Mouse (Mus musculus): Measurements from ENCODE around the gene Clec2e.

GRCm38 (mm10) chr6:129045601-129046000 is 55.1 kb downstream of the Clec2e start, which contains the start of gene Klrb1f:
- TF ChIP-seq POLR2A (IDR thresholded peaks at IDR 0.05; ENCODE audit: extremely low read depth, insufficient read depth, low read length) (no peak), CTCF (IDR thresholded peaks at IDR 0.05; ENCODE audit: low read depth, low read length) (no peak)

Measured in liver, adult 2 months (tissue).